Mouse (Mus musculus) lung, postnatal 36 days (tissue): ENCODE results near the gene Suz12.
"Not testable (repeated sequence)": the region's sequence is repeated elsewhere in the genome, so short reads cannot be mapped to it uniquely, and the experiment has no call there.

Experiments used
- DNase-seq: peaks from one replicate; pipeline ENCODE4 v3.0.0; 2022; ENCODE audit warnings: mixed read lengths

Gene Suz12

GRCm38 (mm10) chr11:79992035-79992591 lies 793 bp upstream of the Suz12 start:
- DNase-seq, result no peak

GRCm38 (mm10) chr11:79993356-79994270 lies 707 bp downstream of the Suz12 start:
- no peak for DNase-seq

GRCm38 (mm10) chr11:79994271-79994988 lies 1.5 kb downstream of the Suz12 start:
- no peak for DNase-seq

- DNase-seq, result not testable (repeated sequence)
Measured at GRCm38 (mm10) chr11:80016533-80016932, 23.6 kb downstream of the Suz12 start.

- DNase-seq, result no peak
Measured at GRCm38 (mm10) chr11:80019792-80020191, 26.9 kb downstream of the Suz12 start.

GRCm38 (mm10) chr11:80021306-80021705 lies 28.4 kb downstream of the Suz12 start:
- no peak for DNase-seq

- no peak for DNase-seq
Measured at GRCm38 (mm10) chr11:80037495-80037894, 44.6 kb downstream of the Suz12 start.

GRCm38 (mm10) chr11:80042615-80043418 lies 49.9 kb downstream of the Suz12 start:
- peak; percentile 76 for DNase-seq

- no peak for DNase-seq
Measured at GRCm38 (mm10) chr11:80043419-80043817, 50.5 kb downstream of the Suz12 start.

GRCm38 (mm10) chr11:80046856-80047255 lies 54.0 kb downstream of the Suz12 start:
- DNase-seq, result no peak

GRCm38 (mm10) chr11:80050088-80050487 lies 57.2 kb downstream of the Suz12 start:
- no peak for DNase-seq

- no peak for DNase-seq
Measured at GRCm38 (mm10) chr11:80052456-80052855, 59.5 kb downstream of the Suz12 start.

- DNase-seq, result peak; percentile 50
Measured at GRCm38 (mm10) chr11:80053171-80053570, 60.3 kb downstream of the Suz12 start.

- peak; percentile 51 for DNase-seq
Measured at GRCm38 (mm10) chr11:80054659-80055058, 61.8 kb downstream of the Suz12 start.

GRCm38 (mm10) chr11:80056141-80056540 lies 63.2 kb downstream of the Suz12 start:
- DNase-seq, result peak; percentile 64

GRCm38 (mm10) chr11:80062159-80062558 lies 69.3 kb downstream of the Suz12 start:
- DNase-seq, result peak; percentile 48

- peak; percentile 35 for DNase-seq
Measured at GRCm38 (mm10) chr11:80066373-80066772, 73.5 kb downstream of the Suz12 start.

GRCm38 (mm10) chr11:80067558-80067957 lies 74.7 kb downstream of the Suz12 start:
- DNase-seq, result peak; percentile 44

GRCm38 (mm10) chr11:80069815-80070214 lies 76.9 kb downstream of the Suz12 start:
- peak; percentile 50 for DNase-seq

GRCm38 (mm10) chr11:80071039-80071438 lies 78.1 kb downstream of the Suz12 start:
- DNase-seq, result peak; percentile 49

GRCm38 (mm10) chr11:80072365-80072764 lies 79.5 kb downstream of the Suz12 start:
- no peak for DNase-seq

GRCm38 (mm10) chr11:80075608-80076277 lies 82.8 kb downstream of the Suz12 start:
- no peak for DNase-seq
